Mouse (Mus musculus) right cerebral cortex, postnatal 10 days (tissue): ENCODE results near the gene Obp2b.

Experiments
- DNase-seq, 2 experiments: peaks; one replicate each; pipeline ENCODE4 v3.0.0; 2021; ENCODE audit warnings: low spot score in 2 of 2

Gene Obp2b

DNA sequence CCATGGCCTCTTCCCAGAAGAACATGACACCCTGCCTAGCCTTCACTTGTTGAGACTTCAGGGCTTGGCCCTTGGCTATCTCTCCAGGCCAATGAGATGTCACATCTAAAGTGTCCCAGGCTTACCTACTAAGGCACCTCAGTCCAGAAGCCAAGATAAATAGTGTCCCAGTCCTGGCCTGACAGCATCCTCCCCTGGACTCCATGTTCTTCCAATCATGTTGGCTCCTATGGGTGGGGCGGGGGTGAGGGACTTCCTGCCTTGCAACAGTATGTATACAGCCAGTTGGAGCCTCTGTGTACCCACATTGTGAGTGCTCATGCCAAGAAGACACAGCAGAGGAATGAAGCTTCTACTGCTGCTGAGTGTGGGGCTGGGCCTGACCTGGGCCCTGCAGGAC is 39.9 kb downstream of the Obp2b start, which contains the start of gene Lcn11:
Gene Lcn11 (plus strand): TSS at position 301 of the 400 bp plus-strand sequence.
- DNase-seq: no peak

DNA sequence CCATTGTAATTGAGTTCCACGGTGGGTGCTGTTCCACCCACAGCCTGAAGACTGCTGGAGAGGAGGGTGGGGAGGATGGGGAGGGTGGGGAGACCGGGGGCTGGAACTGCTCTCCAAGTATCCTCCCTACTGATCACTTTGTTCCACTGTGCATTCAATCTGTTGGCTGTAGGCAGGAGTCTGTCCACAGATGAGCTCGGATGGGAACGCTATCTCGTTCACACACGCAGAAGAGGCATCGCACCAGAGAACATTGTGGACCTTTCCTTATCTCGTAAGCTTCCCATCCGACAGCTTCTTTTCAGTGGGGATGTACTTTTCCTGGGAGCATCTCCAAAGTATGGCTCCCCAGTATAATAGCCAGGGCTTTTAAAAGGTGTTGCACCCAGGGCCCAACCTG is 42.3 kb downstream of the Obp2b start:
- no peak for DNase-seq

DNA sequence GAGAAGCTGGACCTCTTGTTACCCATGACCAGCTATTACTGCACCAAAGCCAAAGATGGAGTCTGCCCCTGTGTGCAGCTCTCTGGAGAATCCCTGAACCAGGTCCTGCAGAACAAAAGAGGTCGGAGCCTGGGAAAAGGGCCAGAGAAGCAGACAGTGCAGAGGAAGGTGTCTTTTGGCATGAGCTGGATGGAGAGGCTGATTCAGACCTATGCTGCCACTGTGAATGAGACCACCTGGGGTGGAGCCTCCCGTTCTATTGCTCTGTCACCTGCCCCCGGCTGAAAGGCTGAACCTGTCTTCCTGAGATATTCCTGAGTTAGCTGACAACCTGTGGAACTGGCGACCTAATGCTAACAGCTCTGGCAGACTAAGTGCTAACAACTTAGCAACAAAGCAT is 44.1 kb downstream of the Obp2b start:
- no peak for DNase-seq

- DNase-seq: no peak
Measured at GRCm38 (mm10) chr2:25781957-25782356, 45.1 kb downstream of the Obp2b start, which contains the start of gene Gm13539. Gm13539 (plus strand) TSS chr2:25782257.

DNA sequence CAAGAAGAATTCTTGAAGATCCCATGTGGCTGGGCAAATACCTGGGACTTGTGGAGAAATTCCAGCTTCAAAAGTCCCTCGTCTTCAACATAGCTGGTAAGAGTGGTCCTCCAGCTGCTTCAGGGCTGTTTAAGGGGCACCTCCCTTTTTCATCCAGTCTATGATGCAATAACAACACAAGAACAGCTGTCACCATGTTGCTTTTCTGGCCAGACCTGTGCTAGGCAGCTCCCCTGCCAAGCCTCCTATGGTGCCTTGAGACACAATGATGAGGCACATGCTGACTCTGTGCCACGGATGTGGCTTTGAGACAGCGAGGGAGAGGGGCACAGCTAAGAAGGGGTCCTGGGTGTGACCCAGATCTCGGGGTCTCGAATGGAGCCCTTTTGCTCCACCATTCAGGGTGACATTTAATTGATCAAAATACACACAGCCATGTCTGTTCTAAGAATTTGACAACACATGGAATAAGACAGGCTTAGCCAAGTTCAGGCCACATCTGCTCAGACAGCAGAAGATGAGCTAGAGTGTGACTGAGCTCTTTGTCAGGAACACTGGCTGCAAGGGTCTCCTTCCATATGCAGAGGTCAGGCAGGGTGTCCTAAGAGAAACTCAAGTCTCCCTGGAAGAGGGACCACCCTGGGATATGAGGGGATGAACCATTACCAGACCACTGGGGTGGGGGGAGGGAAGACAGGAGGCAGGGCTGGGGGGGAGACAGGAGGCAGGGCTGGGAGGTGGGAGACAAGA is 48.9 kb downstream of the Obp2b start:
- no peak for DNase-seq

DNA sequence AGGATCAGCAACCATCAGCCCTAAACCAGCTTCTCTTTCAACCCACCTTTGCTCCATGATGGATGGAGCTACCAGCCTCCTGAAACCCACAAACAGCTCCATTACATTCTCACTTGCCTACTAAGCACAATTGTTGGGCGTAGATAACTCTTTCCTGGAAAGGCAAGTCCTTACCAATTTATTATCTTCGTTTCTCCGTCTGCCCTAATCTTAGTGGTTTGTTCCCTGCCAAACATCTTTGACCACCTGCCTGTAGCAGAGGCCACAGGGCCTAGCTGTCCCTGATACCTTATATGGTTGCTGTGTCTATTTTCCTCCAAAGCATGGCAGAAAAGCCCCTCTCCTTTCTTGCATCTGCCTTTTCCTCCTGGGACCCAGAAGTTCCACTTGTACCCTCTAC is 52.3 kb downstream of the Obp2b start:
- DNase-seq: no peak
